Mouse (Mus musculus): ENCODE measurements around the gene Ifnar2.

Gene Ifnar2

DNA sequence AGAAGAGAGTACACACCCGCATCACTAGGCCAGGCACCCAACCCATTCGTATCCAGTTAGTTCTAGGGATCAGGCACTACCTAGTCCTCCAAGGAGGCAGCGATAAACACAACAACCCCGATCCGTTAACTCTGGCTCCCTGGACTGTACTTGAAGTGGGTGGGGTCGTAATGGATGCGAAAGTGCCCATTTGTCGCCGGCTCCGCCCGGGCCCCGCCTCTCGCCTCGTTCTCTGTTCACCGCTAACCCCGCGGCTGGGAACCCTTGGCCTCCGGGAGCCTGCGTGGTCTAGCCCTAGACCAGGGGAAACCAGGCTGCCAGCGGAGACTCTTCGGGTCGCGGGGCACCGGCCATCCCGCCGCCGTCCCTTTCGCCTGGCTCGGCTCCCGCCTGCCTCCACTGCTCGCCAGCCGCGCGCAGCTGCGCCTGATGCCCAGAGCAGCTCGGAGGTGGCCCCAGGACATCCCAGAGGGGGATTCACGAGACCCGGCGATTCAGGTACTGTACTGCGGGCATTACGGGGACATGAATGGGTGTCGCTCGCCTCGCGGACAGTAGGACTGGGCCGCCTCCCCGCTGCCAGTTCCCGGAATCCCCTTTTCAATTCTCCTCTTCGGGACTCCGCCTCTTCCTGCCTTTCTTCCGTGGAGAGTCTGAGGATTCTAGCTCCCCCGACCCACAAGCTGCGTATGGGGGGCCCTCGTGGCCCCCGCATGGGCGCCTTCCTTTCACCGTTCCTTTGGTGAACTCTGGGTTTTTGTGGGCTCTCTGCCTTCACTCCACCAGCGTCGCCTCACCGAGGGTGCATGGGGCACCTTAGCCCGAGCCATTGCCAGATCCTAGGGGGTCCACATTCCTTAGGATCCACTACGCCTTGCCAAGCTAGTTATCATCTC, at the start of gene Ifnar2:
Gene Ifnar2, plus strand, starts transcription at position 207 of the 896 bp plus-strand sequence.
- WGBS, result under 1% methylated on average over 62 of the region's 62 CpGs

DNA sequence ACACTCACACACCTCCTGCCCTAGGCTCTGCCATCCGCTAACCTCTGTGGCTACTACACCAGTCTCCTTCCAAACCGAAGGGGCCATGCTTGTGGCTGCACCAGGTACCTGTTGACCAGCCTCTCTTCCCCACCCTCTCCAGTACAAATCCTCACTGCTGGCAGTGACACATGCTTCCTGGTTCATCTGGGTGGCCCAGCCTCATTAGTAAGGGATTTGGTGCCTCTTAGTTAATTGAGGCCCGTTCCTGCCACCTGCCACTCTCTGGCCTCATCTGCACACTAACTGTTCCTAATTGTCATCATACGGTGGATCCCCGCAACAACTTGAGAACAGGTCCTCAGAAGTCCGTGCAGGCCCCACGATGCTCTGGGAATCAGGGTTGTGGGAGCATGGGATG, 45.0 kb upstream of the Ifnar2 start:
- WGBS, result 84% methylated on average over 7 of the region's 7 CpGs

- 90% methylated on average over 19 of the region's 19 CpGs for WGBS
Measured at GRCm38 (mm10) chr16:91328922-91329321, 43.7 kb upstream of the Ifnar2 start.

GRCm38 (mm10) chr16:91330496-91330895, 42.1 kb upstream of the Ifnar2 start:
- 63% methylated on average over 6 of the region's 6 CpGs for WGBS

GRCm38 (mm10) chr16:91331153-91331552, 41.4 kb upstream of the Ifnar2 start:
- 36% methylated on average over 5 of the region's 5 CpGs for WGBS

DNA sequence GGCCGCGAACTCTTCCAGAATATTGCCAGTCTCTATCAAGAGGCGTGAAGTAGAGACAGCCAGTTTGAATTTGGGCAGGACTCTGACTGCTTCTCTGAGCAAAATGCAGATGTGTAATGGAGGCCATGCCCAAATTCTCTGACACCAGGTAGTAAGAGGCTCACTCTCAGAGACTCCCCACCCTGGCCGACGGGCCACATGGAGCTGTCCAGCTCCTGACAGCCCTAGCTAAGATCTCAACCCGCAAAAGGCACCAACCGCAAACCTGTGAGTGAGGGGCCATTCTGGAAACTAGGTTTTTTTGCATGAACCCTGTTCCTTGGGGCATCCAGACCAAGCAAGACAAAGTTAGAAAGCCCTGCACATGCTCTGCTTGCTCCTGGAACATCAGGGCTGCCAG, 39.7 kb upstream of the Ifnar2 start:
- 76% methylated on average over 7 of the region's 7 CpGs for WGBS

GRCm38 (mm10) chr16:91334190-91334893, 38.2 kb upstream of the Ifnar2 start:
- WGBS, result 52% methylated on average over 10 of the region's 10 CpGs

DNA sequence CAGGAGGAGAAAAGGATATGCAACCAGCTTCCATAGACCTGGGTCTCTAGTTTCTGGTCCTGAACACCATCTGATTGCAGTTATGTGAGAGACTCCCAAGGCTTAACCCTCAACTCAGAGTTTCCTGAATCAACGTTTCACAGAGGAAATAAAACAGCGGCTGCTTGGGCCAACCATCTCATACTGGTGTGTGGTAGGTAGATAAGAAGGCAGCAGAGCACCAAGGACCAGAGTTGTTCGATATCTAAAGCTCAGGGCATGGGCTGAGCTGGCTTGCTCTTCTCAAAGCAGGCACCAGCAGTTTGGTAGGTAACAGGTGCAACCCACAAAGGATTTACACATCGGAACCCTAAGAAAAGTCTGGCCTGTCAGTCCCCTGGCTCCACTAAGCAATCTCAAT, 35.8 kb upstream of the Ifnar2 start:
- 91% methylated on average over 4 of the region's 4 CpGs for WGBS

GRCm38 (mm10) chr16:91337480-91337879, 35.1 kb upstream of the Ifnar2 start:
- WGBS, result 77% methylated on average over 5 of the region's 5 CpGs

GRCm38 (mm10) chr16:91346491-91346890, 26.1 kb upstream of the Ifnar2 start:
- 85% methylated on average over 9 of the region's 9 CpGs for WGBS

- WGBS, result 79% methylated on average over 20 of the region's 20 CpGs
Measured at GRCm38 (mm10) chr16:91347491-91348263, 24.9 kb upstream of the Ifnar2 start.

GRCm38 (mm10) chr16:91348264-91348565, 24.4 kb upstream of the Ifnar2 start:
- 80% methylated on average over 14 of the region's 14 CpGs for WGBS

DNA sequence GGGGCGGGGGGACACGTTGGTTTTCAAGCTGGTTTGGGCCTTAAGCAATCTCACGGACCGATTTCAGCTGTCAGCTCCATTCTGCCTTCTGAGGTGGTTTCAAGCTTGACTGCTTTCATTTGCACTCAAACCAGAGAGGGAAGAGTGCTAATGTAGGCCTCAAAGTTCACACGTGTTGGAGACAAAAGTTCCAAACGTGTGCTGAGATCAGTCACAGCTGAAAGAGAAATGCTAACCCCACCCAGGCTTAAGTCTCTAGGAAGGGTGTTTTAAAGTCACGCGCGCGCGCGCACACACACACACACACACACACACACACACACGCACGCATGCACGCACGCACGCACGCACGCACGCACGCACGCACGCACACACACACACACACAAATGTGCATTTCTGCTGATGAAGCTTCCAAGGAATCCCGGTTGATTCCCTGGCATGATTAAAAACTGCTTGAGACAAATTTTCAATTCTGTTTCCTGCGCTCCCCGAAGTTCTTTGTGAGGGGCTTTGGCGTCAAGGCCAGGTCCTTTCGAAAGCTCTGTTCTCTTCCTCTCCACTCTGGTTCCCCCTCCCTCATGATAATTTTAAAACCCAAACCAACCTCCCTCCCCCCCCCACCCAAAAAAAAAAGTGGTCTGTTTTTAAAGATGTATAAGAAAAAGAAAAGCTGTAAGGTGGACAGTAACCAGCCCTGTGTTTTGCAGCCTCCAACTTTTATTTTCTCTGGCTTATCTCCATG, 23.8 kb upstream of the Ifnar2 start:
- 78% methylated on average over 28 of the region's 28 CpGs for WGBS

DNA sequence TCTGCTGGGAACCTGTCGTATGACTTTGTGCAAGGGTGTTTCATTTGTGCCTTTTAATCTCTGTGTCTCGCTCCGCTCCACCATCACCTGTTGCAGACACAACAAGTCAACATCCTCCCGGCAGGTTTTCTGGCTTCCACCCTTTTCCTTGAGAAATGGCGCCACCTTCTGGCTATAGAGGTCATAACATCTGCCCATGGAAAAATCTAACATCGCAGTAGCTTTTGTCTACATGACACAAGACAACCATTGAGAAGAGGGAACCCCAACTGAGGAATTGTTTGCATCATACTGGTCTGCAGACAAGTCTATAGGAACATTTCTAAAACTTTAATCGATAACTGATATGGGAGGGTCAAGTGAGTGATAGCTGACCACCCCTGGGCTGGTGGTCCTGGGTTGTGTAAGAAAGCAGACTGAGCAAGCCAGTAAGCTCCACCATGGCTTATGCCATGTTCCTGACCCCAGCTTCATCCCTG, 20.5 kb upstream of the Ifnar2 start:
- WGBS, result 2% methylated on average over 7 of the region's 7 CpGs

- WGBS, result 68% methylated on average over 7 of the region's 7 CpGs
Measured at GRCm38 (mm10) chr16:91352749-91353148, 19.8 kb upstream of the Ifnar2 start.

DNA sequence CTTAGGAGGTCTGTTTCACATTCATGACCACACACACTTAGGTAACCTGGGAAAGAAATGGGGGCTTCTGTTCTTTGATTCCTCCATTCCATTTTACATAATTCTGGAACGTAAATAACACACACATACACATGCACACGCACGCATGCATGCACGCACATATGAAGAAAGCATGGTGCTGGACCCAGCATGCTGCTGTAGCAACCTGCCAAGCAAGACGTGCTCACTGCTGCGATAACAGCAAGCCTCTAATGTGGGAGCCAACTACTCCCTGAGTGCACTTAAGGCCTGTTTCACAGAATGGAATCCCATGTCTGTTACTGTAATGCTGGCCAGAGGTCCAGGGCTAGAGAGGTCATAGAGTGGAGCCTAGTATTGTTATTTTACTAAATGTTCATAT, 19.4 kb upstream of the Ifnar2 start:
- 83% methylated on average over 6 of the region's 6 CpGs for WGBS

GRCm38 (mm10) chr16:91353638-91354037, 18.9 kb upstream of the Ifnar2 start:
- 68% methylated on average over 5 of the region's 5 CpGs for WGBS

- 75% methylated on average over 4 of the region's 4 CpGs for WGBS
Measured at GRCm38 (mm10) chr16:91354599-91354998, 18.0 kb upstream of the Ifnar2 start.

- 82% methylated on average over 12 of the region's 12 CpGs for WGBS
Measured at GRCm38 (mm10) chr16:91355160-91355559, 17.4 kb upstream of the Ifnar2 start.

GRCm38 (mm10) chr16:91356760-91357525, 15.6 kb upstream of the Ifnar2 start:
- WGBS, result 87% methylated on average over 10 of the region's 10 CpGs

DNA sequence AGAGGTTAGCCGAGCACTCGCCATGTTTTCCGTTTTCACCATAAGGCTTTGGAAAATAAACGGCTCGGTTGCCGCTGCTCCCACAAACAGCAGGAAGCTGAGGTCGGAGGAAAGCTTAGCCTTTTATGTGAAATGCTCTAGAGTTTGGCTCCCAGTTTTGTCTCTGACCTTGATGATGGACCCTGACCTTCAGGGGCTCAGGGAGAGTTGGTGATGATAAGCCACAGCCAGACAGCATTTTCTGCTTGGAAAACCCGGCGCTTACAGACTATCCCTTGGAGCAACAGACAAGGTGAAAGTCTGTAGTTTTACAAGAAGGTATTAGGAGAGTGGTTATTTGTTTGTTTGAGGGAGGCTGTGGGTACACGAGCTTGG, 15.1 kb upstream of the Ifnar2 start:
- 65% methylated on average over 10 of the region's 10 CpGs for WGBS
